Mouse (Mus musculus) limb, embryonic 11.5 days (tissue): ENCODE results near the gene Bcorl1. TPM values are rescaled to one million over a fixed set of nuclear protein-coding genes. Genes with fewer than 3 reads are reported as not detected.

Source experiments
- ATAC-seq: fragments of 200-750 bp; cut with Nextera tagmentation; 2 replicates; pipeline ENCODE4 v1.8.0; 2017; ENCODE audit warnings: low read depth; ENCODE audit not compliant: insufficient number of reproducible peaks, low FRiP score, low TSS enrichment
- DNase-seq: peaks from one replicate; pipeline ENCODE4 v3.0.0-alpha.2; 2015; ENCODE audit warnings: low spot score
- H3K27ac ChIP-seq: fragments of 300-500 bp; sonication (generic); replicated peaks from 2 replicates; pipeline ENCODE4 v1.5.1; 2014; ENCODE audit warnings: low read depth, mild to moderate bottlenecking, low read length
- H3K27me3 ChIP-seq: fragments of 300-500 bp; sonication (generic); 2 replicates; pipeline ENCODE4 v1.6.1; 2014; ENCODE audit warnings: mild to moderate bottlenecking, low read length, mixed read lengths; ENCODE audit not compliant: control insufficient read depth, insufficient read depth
- H3K36me3 ChIP-seq: fragments of 300-500 bp; sonication (generic); 2 replicates; pipeline ENCODE4 v1.6.1; 2014; ENCODE audit warnings: mild to moderate bottlenecking, low read length, moderate library complexity, mixed read lengths; ENCODE audit not compliant: control insufficient read depth, insufficient read depth
- H3K4me1 ChIP-seq: fragments of 300-500 bp; sonication (generic); 2 replicates; pipeline ENCODE4 v1.6.1; 2014; ENCODE audit warnings: low read length, mixed read lengths; ENCODE audit not compliant: control insufficient read depth, insufficient read depth
- H3K4me2 ChIP-seq: fragments of 300-500 bp; sonication (generic); 2 replicates; pipeline ENCODE4 v1.6.1; 2014; ENCODE audit warnings: low read depth, mild to moderate bottlenecking, moderate library complexity; ENCODE audit not compliant: severe bottlenecking
- H3K4me3 ChIP-seq: fragments of 300-500 bp; sonication (generic); 2 replicates; pipeline ENCODE4 v1.5.1; 2014; ENCODE audit warnings: low read depth, low read length
- H3K9ac ChIP-seq: fragments of 300-500 bp; sonication (generic); 2 replicates; pipeline ENCODE4 v1.6.1; 2014; ENCODE audit warnings: mild to moderate bottlenecking, low read length
- H3K9me3 ChIP-seq: fragments of 300-500 bp; sonication (generic); 2 replicates; pipeline ENCODE4 v1.6.1; 2016; ENCODE audit warnings: low read length; ENCODE audit not compliant: control insufficient read depth
- WGBS: fragments of 180-500 bp; shearing (Covaris S2); extraction: QIAGEN DNeasy Blood & Tissue Kit; methylation state at CpG from one replicate; pipeline ENCODE4 v1.1.7; 2014; 5-methylcytosine and 5-hydroxymethylcytosine counted together
- polyA plus RNA-seq: library from polyadenylated mRNA; unstranded; fragments of >200 nt; fragmentation: Nextera tagmentation; extraction: Ambion mirVana; gene quantifications from 2 replicates; pipeline ENCODE4 v1.2.1, GENCODE M21; 2014

Bcorl1 gene
- polyA plus RNA-seq = 5.3 and 5.4 TPM in 2 replicates

GRCm38 (mm10) chrX:48341141-48341540 lies at the start of gene Bcorl1:
Gene Bcorl1 (plus strand): TSS chrX:48341358.
- H3K27me3 ChIP-seq = peaks cover 11% of the 10 kb centered on the region
- WGBS = 12% methylated on average over 17 of the region's 33 CpGs
- H3K4me2 ChIP-seq = peak within 1 kb of the TSS; percentile 66
- no peak within 1 kb of the TSS; the same call in 1 of the 2 replicates for H3K27ac ChIP-seq
- DNase-seq = peak; percentile 60
- no peaks in the 10 kb centered on the region for H3K36me3 ChIP-seq
- H3K4me1 ChIP-seq = no peaks in the 10 kb centered on the region
- peak; percentile 41; the same call in 1 of the 2 replicates for ATAC-seq
- peak within 1 kb of the TSS; percentile 60 for H3K9ac ChIP-seq
- peak within 1 kb of the TSS; percentile 51 for H3K4me3 ChIP-seq
- no peaks in the 10 kb centered on the region for H3K9me3 ChIP-seq

- no peak for DNase-seq
- Histone ChIP-seq H3K36me3 (no peaks in the 10 kb centered on the region), H3K4me3 (no peak overlapping the region), H3K27ac (no peak overlapping the region), H3K4me2 (no peak overlapping the region), H3K9me3 (no peaks in the 10 kb centered on the region), H3K9ac (no peak overlapping the region), H3K27me3 (peaks cover 5% of the 10 kb centered on the region; the same call in 1 of the 2 replicates), H3K4me1 (no peaks in the 10 kb centered on the region)
- ATAC-seq = no peak
- WGBS = 31% methylated on average over 3 of the region's 3 CpGs
These were observed 49.7 kb upstream of the Bcorl1 start for GRCm38 (mm10) chrX:48291413-48291812.

GRCm38 (mm10) chrX:48305356-48305755 lies 35.8 kb upstream of the Bcorl1 start:
- no peak overlapping the region for H3K27ac ChIP-seq
- H3K4me1 ChIP-seq = no peaks in the 10 kb centered on the region
- H3K4me3 ChIP-seq = no peak overlapping the region
- no peaks in the 10 kb centered on the region for H3K27me3 ChIP-seq
- no peaks in the 10 kb centered on the region for H3K36me3 ChIP-seq
- no peak for ATAC-seq
- DNase-seq = no peak
- no peak overlapping the region for H3K9ac ChIP-seq
- 78% methylated on average over 4 of the region's 4 CpGs for WGBS
- H3K9me3 ChIP-seq = no peaks in the 10 kb centered on the region
- H3K4me2 ChIP-seq = no peak overlapping the region

- Histone ChIP-seq H3K4me1 (0 out of 2 replicates have a peak, but pooled peaks cover 4% of the 10 kb centered on the region), H3K9me3 (no peaks in the 10 kb centered on the region), H3K36me3 (no peaks in the 10 kb centered on the region), H3K4me2 (peak overlapping the region; percentile 36), H3K4me3 (no peak overlapping the region), H3K9ac (peak overlapping the region; percentile 27; the same call in 1 of the 2 replicates), H3K27me3 (0 out of 2 replicates have a peak, but pooled peaks cover 2% of the 10 kb centered on the region), H3K27ac (no peak overlapping the region)
- peak; percentile 27 for DNase-seq
- 25% methylated on average over 23 of the region's 26 CpGs for WGBS
- no peak for ATAC-seq
These were observed 30.2 kb upstream of the Bcorl1 start for GRCm38 (mm10) chrX:48310706-48311517.

GRCm38 (mm10) chrX:48311727-48312126 lies 29.4 kb upstream of the Bcorl1 start:
- H3K4me1 ChIP-seq = 0 out of 2 replicates have a peak, but pooled peaks cover 4% of the 10 kb centered on the region
- H3K36me3 ChIP-seq = no peaks in the 10 kb centered on the region
- 0 out of 2 replicates have a peak, but pooled peaks cover 2% of the 10 kb centered on the region for H3K27me3 ChIP-seq
- no peak overlapping the region for H3K4me2 ChIP-seq
- H3K4me3 ChIP-seq = no peak overlapping the region
- no peak overlapping the region for H3K9ac ChIP-seq
- DNase-seq (no peak), ATAC-seq (no peak)
- 74% methylated on average over 5 of the region's 5 CpGs for WGBS
- no peaks in the 10 kb centered on the region for H3K9me3 ChIP-seq
- H3K27ac ChIP-seq = no peak overlapping the region

- peak; percentile 78 for ATAC-seq
- 11% methylated on average over 33 of the region's 33 CpGs for WGBS
- H3K4me3 ChIP-seq = peak overlapping the region; percentile 38
- H3K36me3 ChIP-seq = no peaks in the 10 kb centered on the region
- peak overlapping the region; percentile 51 for H3K4me2 ChIP-seq
- 0 out of 2 replicates have a peak, but pooled peaks cover 4% of the 10 kb centered on the region for H3K4me1 ChIP-seq
- H3K9me3 ChIP-seq = no peaks in the 10 kb centered on the region
- H3K27me3 ChIP-seq = 0 out of 2 replicates have a peak, but pooled peaks cover 2% of the 10 kb centered on the region
- H3K9ac ChIP-seq = no peak overlapping the region
- DNase-seq = peak; percentile 82
- H3K27ac ChIP-seq = no peak overlapping the region
These were observed 26.6 kb upstream of the Bcorl1 start for GRCm38 (mm10) chrX:48314530-48315079.

GRCm38 (mm10) chrX:48317444-48317843 lies 23.7 kb upstream of the Bcorl1 start:
- ATAC-seq = no peak
- no peaks in the 10 kb centered on the region for H3K27me3 ChIP-seq
- no peak for DNase-seq
- whole genome bisulfite sequencing = 53% methylated on average over 3 of the region's 3 CpGs
- no peaks in the 10 kb centered on the region for H3K36me3 ChIP-seq
- H3K4me3 ChIP-seq = no peak overlapping the region
- no peak overlapping the region for H3K4me2 ChIP-seq
- no peaks in the 10 kb centered on the region for H3K4me1 ChIP-seq
- no peak overlapping the region for H3K9ac ChIP-seq
- no peaks in the 10 kb centered on the region for H3K9me3 ChIP-seq
- H3K27ac ChIP-seq = no peak overlapping the region

GRCm38 (mm10) chrX:48318194-48318593 lies 23.0 kb upstream of the Bcorl1 start:
- ATAC-seq (no peak; the same call in 1 of the 2 replicates), DNase-seq (peak; percentile 25)
- Histone ChIP-seq H3K9ac (no peak overlapping the region), H3K27me3 (no peaks in the 10 kb centered on the region), H3K4me3 (no peak overlapping the region), H3K4me2 (no peak overlapping the region), H3K9me3 (no peaks in the 10 kb centered on the region), H3K4me1 (no peaks in the 10 kb centered on the region), H3K27ac (no peak overlapping the region), H3K36me3 (no peaks in the 10 kb centered on the region)
- WGBS = 20% methylated on average over 9 of the region's 9 CpGs
